Mouse (Mus musculus) R1 (cell line): ENCODE results near the gene Kctd15.

Source experiments
- DNase-seq: peaks from one replicate; pipeline ENCODE4 v3.0.0-alpha.2; 2018; ENCODE audit warnings: low read depth, low spot score

The Kctd15 gene

DNA sequence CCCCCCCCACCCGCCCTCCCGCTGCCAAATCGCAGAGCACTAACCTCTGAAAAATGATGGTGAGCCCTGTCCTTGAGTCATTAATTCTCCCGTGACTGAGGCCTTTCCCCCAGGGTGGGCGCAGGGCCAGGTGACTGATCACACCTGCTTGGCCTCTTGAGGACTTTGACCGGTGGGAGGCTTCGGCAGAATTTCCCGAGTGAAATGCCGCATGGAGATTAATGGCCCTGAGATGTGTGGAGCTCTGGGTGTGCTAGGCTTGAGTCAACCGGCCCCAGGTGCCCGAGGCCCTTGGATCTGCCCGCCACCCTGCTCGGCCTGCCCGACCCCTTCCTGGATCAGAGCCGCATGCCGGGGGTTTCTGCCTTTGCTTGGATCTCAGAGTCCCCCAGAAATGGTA is 11.3 kb upstream of the Kctd15 start:
- DNase-seq: peak; percentile 6

DNA sequence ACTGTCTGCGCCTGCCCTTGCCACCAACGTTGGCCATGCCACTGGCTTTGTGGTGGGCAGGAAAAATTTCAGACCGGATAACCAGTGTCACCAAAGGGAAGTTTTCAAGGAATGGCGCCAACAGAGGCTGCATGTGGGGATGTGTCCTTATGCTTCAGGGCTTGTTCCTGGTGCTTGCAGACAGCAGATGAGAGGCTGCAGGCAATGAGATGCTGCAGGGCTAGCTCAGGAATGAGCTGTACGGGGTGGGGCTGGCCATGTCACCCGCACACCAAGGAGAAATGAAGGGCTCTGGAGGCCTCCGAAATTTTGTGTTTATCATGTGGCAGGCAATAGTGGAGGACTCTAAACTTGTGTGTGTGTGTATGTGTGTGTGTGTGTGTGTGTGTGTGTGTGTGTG is 6.6 kb upstream of the Kctd15 start:
- DNase-seq: no peak

DNA sequence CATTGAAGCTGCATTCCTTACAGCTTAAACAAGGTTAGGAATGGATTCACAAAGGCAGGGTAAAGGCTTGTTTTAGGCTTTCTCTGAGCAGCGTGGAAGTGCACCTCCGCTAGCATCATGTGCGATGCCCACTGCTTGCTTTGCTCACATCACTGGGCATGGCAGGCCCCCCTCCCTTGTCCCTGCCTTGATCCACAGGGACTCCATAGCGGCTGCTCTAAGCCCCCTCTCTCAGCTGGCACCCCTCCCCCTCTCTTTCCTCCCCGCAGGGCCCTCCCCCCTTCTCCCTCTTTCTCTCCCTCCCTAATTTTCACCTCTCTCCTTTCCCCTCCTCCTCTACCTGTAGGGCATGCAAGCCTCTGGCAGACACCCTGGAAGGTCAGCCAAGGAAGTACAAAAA is 5.7 kb upstream of the Kctd15 start:
- DNase-seq: no peak

DNA sequence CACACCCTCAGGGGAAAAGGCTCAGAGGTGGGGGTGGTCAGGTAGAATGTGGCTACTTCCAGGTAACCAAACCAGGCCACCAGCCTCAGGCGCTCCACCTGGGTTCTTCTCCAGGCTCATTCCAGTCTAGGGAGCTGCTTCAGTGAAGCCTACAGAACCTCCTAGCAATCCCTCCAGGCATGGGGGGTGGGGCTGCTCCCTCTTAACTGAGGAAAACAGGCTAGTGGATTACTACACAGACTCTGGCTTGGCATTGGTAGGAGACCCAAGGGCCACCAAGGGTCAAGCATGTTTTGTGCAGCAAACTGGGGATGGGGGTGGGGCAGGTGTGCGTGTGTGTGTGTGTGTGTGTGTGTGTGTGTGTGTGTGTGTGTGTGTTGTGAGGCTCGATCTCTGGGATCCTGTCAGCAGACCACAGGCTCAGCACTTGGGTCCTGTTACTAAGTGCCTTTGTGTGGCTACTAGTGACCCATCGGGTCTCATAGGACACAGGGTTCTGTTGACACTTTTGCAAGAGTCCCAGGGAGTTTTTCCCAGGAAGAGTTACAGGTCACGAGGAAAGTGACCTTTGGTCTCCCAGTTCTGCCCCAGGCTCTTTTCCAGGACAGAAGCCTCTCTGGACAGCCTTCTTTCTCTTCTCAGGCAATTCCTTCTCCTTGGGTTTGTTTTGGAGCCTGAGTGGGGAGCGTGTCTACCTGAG is 3.0 kb upstream of the Kctd15 start:
- DNase-seq: no peak

DNA sequence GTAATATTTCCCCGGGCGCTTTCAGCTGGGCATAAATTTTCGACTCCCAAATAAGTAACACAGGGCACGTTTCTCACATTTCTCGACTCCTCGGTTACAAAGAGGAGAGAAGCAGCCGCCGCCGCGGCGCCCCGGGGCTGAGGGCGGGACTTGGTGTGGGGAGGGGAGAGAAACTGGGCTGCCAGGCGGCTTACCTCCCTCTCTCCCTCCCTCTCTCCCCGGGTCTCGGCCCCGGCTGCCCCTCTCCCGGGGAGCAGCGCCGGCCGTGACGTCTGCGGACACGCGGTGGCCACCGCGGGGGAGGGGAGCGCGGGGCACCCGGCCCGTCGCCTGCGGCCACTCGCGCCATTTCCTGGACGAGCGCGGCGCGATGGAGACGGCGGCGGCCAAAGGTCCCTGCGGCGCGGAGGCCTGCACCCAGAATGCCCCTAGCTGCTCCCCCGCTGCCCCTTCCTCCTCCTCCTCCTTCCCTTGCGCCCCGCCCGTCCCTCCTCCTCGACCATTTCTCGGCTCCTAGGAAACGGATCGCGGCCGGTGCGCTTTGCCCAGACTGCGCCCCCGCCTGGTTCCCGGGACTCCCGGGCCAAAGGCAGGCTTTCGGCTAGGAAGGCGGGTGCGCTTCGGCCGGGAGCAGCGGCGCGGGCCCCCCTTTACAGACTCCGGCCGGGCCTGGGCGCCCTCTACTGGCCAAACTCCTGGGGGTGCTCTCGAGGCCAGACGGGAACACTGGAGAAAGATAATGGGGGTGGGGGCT is 1.3 kb downstream of the Kctd15 start:
- peak; percentile 88 for DNase-seq

DNA sequence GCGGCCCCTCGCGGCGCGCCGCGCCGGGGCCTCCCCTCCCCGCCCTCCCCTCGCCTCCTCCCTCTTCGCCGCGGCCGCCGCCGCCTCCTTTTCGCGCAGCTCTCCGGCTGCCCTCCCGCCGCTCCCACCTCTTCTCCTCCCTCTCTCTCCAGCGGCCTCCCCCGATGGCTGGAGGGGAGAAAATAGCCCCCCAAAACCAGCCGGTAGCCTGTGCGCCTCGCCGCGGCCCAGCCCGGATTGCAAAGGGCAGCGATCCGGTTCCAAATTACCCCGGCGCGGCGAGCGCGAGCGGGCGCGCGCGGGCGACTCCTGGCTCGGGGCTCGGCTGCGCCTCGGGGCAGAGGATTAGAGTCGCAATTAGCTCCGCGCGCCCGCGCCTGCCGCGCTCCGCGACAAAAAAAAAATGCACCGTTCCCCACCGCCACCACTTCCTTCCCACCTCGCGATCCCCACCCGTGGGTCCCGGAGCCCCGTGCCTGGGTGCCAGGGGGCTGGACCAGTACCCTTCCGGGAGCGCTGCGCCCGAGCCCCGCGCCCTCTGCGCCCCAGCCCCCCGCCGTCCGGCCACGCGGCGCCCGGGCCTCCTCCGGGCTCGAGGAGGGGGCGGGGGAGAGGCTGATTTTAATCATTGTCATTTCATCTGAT is 2.0 kb downstream of the Kctd15 start:
- peak; percentile 65 for DNase-seq

DNA sequence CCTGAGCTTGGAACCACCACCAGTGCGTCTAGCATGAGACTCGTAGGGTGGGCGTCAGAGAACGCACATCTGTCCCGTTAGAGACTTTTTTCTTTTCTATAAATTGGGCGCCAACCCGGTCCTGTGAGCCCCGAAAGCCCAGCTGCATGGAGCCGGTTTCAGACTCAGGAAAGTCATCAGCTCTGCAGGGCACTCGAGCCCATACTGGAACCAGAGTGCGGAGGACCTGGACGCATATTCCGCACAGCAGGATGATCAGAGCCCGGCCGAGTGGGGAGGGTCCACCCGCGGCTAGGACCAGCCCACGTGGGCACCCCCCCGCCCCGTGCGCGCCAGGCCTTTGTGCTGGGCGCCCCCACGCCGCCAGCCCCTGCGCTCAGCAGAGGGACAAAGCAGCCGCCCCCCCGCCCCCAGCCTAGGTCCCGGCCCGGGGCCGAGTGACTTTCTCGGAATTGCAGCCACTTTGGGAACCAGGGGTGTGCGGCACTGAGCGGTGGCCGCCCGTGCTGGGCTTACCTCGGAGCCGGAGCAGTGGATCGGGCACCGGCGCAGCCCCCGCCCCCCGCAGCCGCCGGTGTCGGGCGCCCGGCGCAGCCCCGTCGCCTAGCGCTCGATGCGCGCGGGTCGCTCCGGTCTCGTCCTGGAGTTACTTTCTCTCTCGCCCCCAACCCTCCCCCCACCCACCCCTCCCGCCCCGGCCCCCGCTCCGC is 2.6 kb downstream of the Kctd15 start:
- peak; percentile 47 for DNase-seq

DNA sequence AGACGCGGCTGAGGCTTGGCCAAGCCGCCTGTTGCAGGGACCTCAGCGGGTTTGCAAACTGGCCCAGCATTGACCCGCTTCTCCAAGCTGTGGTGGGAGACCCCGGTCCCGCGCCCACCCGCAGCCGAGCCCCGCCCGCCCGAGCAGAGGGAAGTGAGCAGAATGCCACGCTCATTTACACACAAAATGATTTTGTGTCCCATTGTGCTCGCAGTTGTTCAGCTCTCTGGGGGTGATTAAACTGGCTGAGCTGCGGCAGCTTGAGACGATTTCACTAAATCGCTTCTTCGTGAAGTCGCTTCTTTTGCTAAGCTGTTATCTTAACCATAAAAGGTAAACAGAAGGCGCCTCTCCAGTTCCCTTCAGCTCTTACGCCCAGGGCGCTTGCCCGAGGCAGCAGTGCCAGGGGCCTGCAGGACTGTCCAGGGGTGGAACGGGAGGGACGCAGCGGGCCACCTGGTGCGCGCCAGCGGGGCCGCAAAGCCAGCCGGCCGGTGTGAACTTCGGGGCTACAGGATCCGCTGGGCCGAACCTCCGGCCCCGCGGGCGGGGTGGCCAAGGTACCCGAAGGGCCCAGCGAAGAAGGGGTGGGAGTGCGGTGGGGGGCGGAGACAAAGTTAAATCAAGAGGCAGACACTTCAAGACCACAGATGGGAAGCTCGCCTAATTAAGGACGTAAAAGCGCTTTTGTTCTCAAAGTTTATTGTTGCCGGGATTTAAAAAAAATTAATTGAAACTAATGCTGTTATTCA is 3.6 kb downstream of the Kctd15 start:
- peak; percentile 52 for DNase-seq

DNA sequence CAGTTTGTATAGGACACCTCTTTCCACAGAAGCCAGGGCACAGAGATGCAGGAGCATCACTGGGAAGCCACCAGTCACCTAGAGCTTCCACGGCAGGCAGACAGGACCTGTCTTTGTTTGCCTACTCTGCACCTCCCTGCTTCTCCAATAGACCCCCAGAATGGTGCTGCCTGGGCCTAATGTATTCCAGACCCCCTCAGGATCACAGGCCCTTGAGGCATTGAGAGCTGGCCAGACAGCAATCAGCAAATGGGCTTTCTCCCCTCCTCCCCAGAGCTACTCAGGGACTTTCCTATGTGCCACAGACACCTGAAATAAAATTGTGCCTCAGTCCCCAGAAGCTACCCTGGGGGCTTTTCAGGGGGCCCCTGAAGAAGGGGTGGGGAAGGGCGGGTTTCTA is 5.2 kb downstream of the Kctd15 start:
- no peak for DNase-seq

DNA sequence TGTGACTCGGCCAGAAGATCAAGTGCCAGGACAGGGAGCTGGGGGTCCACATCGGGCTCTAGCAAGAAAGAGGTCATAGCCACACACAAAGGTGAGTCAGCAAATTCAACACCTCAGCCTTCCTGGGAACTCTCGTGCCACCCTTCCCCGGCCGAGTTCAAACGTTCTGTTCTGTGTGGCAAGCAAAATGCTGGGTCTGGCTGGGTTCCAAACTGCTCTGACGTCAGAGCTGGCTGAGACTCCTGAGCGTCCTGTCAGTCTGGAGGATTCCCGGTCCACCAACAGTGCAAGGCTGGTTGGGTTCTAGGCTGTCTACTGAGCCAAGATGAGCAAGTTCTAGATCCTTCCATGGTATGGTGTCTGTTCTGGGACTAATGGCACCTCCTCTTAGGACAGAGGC is 9.5 kb downstream of the Kctd15 start:
- no peak for DNase-seq

DNA sequence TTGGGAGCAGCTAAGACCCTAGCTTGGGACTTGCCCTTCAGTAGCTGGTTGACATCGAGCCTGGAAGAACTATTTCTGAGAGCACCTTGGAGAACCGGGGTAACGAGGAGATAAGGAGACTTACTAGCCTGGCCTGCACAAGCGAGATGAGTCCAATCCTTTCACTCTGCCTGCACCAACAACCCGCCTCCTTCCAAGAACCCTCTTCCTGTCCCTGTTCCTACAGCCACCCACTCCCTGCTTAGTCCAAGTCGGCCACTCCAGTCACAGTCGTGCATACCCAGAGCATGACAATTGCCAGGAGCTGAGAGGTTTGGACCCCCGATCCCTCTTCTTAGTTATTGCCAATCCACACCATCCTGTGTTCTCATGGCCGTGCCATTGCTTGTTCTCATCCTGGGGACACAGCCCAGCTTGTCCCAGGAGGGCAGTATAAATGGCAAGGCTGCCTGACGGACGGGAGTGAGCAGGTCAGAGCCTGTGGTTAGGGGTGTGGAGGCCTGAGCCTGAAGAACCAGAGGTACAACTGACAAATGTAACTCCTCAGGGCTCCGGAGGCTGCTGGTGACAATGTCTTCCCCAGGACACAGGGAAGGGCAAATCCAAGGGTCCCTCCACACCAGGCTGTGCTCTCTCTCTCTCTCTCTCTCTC is 10.3 kb downstream of the Kctd15 start:
- no peak for DNase-seq

DNA sequence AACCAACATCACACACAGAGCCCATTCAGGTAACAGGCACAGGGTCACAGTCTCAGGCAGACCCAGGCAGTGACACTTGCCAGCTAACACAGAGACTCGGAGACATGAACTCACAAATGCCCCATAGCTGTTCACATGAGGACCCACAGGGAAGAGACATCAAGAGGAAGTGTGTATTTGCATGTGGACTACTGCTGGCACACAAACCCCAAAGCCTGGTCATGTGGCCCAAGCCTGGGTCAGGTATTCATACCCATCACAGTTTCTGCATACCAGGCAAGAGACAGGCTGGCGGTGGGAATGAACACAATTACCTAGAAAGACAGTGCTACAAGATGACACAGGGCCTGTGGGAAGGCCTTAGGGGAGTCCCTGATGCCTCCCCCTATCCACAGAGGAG is 10.9 kb downstream of the Kctd15 start:
- DNase-seq: no peak

DNA sequence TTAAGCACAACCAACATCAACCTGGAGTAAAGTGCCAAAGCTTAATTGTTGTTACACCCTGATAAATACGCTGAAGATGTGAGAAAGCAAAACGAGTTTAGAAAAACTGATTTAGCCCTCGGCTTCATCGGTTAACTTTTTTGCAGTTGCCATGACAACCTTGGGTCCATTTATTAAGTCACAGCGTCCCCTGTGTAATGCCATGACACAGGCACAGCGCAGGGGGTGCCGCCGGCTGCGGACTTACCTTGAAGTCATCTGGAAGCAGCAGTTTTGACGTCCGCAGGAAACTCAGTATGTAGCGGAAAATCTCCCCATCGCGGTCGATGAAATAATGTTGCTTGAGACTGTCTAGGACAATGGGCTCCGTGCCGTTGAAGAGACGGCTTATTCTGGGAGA is 11.9 kb downstream of the Kctd15 start:
- no peak for DNase-seq

DNA sequence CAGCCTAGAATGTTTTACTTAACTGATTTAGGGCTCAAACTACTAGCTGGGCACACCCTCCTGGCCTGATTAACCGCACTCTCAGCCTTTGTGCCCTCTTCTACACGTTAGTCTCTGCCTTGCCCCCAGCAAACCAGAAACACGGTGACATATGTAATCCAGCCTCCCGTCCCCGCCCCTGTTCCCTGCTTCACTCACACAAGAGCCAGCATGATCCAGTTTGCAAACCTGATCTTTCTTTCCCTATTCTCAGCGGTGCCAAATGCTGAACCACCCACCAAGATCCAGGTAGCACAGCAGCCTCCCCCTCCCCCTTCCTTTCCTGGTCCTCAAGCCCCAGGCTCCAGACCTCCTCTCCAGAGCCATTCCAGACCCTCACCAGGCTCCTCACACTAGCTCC is 13.2 kb downstream of the Kctd15 start:
- no peak for DNase-seq

DNA sequence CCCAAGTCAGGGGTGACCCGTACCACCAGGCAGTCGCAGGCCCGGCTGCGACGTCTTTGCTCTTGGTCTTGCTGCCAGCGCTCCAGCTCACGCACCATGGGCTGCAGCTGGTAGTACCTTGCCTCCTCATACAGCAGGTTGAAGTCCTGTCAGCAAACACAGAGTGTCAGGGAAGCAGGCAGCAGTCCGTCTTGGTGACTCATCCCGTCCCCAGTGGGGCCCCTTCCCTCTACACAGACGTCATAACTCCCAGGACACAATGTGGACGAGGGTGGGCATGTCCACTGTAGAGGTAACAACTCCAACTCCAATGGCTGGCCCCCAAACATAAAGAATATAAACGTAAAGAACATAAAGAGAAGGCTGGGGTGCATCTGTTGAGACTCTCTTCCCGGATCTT is 14.6 kb downstream of the Kctd15 start:
- no peak for DNase-seq

DNA sequence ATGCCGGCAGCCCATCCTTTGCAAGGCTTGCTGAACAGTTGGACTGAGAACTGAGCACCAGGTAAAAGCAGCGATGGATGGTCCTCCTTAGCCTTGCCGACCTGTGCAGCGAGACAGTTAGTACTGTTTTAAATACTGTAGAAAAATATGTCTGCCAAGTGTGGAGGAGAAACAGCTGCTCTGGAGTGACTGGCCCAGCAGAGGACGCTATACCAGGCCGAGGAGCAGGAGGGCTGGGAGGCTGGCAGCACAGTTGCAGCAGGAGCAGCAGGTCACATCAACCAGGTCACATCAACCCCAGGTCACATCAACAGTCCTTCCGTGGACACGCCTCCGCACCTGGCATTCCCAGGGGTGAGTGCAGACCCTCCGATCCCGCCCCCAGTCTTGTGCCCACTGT is 16.7 kb downstream of the Kctd15 start:
- DNase-seq: no peak

DNA sequence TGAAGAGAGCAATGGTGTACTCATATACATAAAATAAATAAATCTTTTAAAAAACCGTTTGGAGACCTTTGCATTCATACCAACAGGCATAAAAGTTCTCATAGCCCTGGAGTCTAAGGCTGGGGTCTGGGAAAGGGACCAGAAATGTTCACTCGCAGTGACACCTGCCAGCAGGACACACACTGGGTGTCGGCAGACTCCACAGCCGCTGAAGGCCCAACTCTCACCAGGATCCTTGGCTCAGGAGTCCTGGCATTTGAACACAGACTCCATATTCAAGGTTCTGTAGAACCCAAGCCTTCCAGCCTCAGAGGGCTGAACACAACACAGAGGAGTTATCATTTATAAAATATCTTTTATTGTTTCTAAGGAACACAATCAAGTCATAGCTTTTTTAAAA is 19.9 kb downstream of the Kctd15 start:
- DNase-seq: no peak

DNA sequence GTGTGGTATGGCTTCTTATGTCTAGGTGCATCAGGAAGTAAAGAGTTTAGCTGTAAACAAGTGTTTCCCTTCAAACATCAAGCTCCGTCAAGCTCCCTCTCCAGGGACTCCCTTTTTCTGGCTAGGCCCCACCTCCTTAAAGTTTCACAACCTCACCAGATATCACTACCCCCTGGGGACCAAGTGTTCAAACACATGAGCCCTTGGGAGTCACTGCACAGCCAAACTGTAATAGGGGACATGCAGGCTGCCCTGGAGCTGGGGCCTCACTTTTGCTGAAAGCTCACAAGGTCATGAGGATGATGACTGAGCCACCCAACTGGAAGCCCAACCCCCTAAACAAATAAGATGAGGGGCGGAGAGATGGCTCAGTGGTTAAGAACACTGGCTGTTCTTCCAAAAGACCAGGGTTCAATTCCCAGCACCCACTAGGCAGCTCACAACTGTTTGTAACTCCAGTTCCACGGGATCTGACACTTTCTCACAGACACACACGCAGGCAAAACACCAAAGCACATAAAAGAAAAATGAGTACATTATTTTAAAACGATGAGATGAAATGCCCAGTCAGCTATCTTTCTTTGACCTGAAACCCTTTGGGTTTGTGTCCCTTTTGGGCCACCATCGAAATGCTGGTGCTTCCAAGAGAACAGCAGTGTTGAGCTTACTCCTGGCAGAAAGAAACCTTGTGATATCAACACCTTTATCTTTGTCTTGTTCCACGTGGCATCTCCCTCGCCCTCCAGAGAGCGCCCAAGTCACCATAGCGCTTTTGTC is 23.4 kb downstream of the Kctd15 start:
- no peak for DNase-seq

DNA sequence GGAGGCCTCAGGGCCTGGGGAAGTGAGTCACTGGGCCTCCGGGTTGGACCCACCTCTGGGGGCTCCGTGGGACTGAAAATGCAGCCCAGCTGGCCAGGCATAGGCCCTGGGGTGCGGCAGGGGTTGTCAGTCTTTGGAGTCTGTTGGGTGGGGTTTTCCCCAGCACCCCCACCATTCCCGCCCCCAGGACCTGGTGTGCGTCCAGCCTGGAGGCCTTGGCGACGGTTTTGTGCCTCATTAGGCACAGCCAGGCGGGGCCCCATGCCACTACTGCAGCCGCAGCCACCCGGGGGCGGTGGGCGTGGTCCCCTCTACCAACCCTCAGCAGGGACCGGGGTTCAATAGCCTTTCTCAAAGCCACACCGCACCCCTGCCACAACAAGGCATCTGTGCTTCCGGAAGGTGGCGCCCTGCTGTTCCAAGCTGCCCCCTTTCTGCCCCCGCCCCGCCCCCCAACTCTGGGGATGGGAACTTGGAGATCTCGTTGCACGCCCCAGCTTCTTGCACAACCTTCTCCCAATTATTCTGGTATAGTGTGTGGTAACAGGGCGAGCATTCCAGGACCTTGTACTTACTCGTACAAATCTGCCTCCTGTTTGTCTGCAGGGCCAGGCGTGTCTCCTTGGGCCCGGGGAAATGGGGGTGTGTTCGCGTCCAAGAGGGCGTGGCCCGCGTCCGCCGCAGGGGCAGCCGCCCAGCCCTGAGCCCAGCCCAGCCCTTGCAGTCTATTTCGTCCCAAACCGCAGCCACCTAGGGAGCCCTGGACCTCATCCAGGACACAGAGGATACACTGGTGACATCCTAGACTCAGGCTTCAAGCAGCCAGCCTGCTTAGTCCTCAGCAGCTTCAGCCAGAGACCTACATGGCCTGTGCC is 26.1 kb downstream of the Kctd15 start:
- peak; percentile 77 for DNase-seq
